Mouse (Mus musculus): ENCODE data around the gene Ccdc186. TPM values are rescaled to one million over a fixed set of nuclear protein-coding genes. Genes with fewer than 3 reads are reported as not detected.

The Ccdc186 gene
- polyA plus RNA-seq, 1 experiment, result 2.0 TPM

GRCm38 (mm10) chr19:56745528-56745927, 76.5 kb downstream of the Ccdc186 start:
- Histone ChIP-seq H3K36me3 (ENCODE audit: control insufficient read depth, insufficient read depth, low read length) (no peaks in the 10 kb centered on the region), H3K27me3 (ENCODE audit: control insufficient read depth, insufficient read depth, low read length) (no peaks in the 10 kb centered on the region), H3K4me1 (ENCODE audit: control insufficient read depth, insufficient read depth, insufficient read length) (no peaks in the 10 kb centered on the region), H3K4me3 (ENCODE audit: extremely low read depth, insufficient read depth, insufficient read length) (no peak overlapping the region), H3K27ac (ENCODE audit: insufficient read depth, low read length) (no peak overlapping the region)
- no peak for TF ChIP-seq CTCF (IDR thresholded peaks at IDR 0.05; ENCODE audit: extremely low read depth, insufficient read depth, insufficient read length, insufficient replicate concordance)
- DNase-seq (ENCODE audit: low read depth in 1 of 2, low spot score in 2 of 2), result no peak
- WGBS, result 83% methylated on average over 6 of the region's 6 CpGs

DNA sequence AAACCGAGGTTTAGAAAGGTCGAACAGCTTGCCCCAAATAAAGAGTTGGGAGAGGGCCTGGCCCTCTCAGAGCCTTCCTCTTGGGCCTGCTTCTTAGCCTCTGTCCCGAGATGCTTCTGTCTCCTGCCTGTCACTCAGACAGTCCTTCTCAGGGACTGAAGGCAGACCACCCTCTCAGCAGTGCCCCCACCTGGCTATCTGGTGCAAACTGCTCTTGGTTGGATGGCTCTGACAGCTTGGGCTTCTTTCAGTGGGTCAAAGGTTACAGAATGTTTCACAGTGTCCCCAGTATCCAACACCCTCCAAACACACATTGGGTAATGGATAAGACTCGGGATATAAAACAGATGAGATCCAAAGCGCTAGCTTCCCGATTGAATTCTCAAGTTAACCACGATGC, 76.9 kb downstream of the Ccdc186 start:
- TF ChIP-seq CTCF (IDR thresholded peaks at IDR 0.05; ENCODE audit: extremely low read depth, insufficient read depth, insufficient read length, insufficient replicate concordance), result no peak
- no peak for TF ChIP-seq POLR2A (IDR thresholded peaks at IDR 0.05; ENCODE audit: low read depth, low read length)
- Histone ChIP-seq H3K36me3 (ENCODE audit: control insufficient read depth, insufficient read depth, low read length) (no peaks in the 10 kb centered on the region), H3K4me3 (ENCODE audit: extremely low read depth, insufficient read depth, insufficient read length) (no peak overlapping the region), H3K4me1 (ENCODE audit: control insufficient read depth, insufficient read depth, insufficient read length) (no peaks in the 10 kb centered on the region), H3K27ac (ENCODE audit: insufficient read depth, low read length) (no peak overlapping the region), H3K27me3 (ENCODE audit: control insufficient read depth, insufficient read depth, low read length) (no peaks in the 10 kb centered on the region)
- whole genome bisulfite sequencing, result 83% methylated on average over 7 of the region's 7 CpGs
- DNase-seq (ENCODE audit: low read depth in 1 of 2, low spot score in 2 of 2), result no peak

Other genes starting within 250 kb of the Ccdc186 start
- gene Adrb1, start 100.0 kb downstream of the Ccdc186 start, polyA plus RNA-seq (2012; rRNA removed), result 7.7 and 12.6 TPM in 2 replicates
- gene Tdrd1, start 4.0 kb upstream of the Ccdc186 start, polyA plus RNA-seq (2012; rRNA removed), result not detected in 2 replicates
- gene Vwa2, start 52.1 kb upstream of the Ccdc186 start, polyA plus RNA-seq (2012; rRNA removed), result 0.06 TPM in 1 of 2 replicates, not detected in the other
- 6.1 and 7.6 TPM in 2 replicates for gene Afap1l2, start 186.0 kb upstream of the Ccdc186 start, polyA plus RNA-seq (2012; rRNA removed)

All from spleen, adult 2 months (tissue).